Mouse (Mus musculus) kidney, adult 2 months (tissue): ENCODE results near the gene Grn. TPM values are rescaled to one million over a fixed set of nuclear protein-coding genes. Genes with fewer than 3 reads are reported as not detected.

ENCODE experiments used
- DNase-seq: peaks from one replicate; pipeline ENCODE4 v3.0.0; 2021
- H3K27ac ChIP-seq: fragments of 200-500 bp; 2 replicates; pipeline ENCODE4 v1.5.1; 2012; ENCODE audit warnings: low read depth, low read length, control low read depth, inconsistent platforms; ENCODE audit not compliant: insufficient read depth
- H3K27me3 ChIP-seq: fragments of 200-500 bp; replicated peaks from 2 replicates; pipeline ENCODE4 v1.6.1; 2012; ENCODE audit warnings: mild to moderate bottlenecking, moderate library complexity, low read length, inconsistent platforms; ENCODE audit not compliant: control insufficient read depth, insufficient read depth
- H3K36me3 ChIP-seq: fragments of 200-500 bp; 2 replicates; pipeline ENCODE4 v1.6.1; 2012; ENCODE audit warnings: mild to moderate bottlenecking, moderate library complexity, low read length, inconsistent platforms; ENCODE audit not compliant: control insufficient read depth, insufficient read depth
- H3K4me1 ChIP-seq: fragments of 200-500 bp; 2 replicates; pipeline ENCODE4 v1.6.1; 2011; ENCODE audit warnings: low read length; ENCODE audit not compliant: control insufficient read depth, insufficient read depth
- H3K4me3 ChIP-seq: fragments of 200-500 bp; 2 replicates; pipeline ENCODE4 v1.5.1; 2011; ENCODE audit warnings: mild to moderate bottlenecking, low read depth, low read length, control low read depth; ENCODE audit not compliant: insufficient read depth
- CTCF ChIP-seq: fragments of 200-500 bp; conservative IDR thresholded peaks from 2 replicates; pipeline ENCODE4 v1.5.1; 2011; ENCODE audit warnings: low read depth, mild to moderate bottlenecking, control low read depth, low read length, moderate library complexity, mixed read lengths; ENCODE audit not compliant: insufficient read depth, insufficient read length
- POLR2A ChIP-seq: fragments of 200-500 bp; IDR thresholded peaks from one replicate; pipeline ENCODE4 v1.6.1; 2011; ENCODE audit warnings: low read depth, low read length, control low read depth
- WGBS: fragments of 180-500 bp; shearing (Covaris S2); methylation state at CpG from one replicate; pipeline ENCODE4 v1.1.7; 2018; 5-methylcytosine and 5-hydroxymethylcytosine counted together
- polyA plus RNA-seq: library from polyadenylated mRNA; depleted of rRNA; stranded (reverse); fragments of >200 nt; gene quantifications from 2 replicates; pipeline ENCODE4 v1.2.3, GENCODE M21; 2012; rRNA removed

Grn gene
- polyA plus RNA-seq, 1 experiment = 195 TPM

GRCm38 (mm10) chr11:102469648-102470357 is 39.7 kb downstream of the Grn start, which contains the start of gene Itga2b:
Gene Itga2b, minus strand, starts transcription at chr11:102470122.
- H3K4me1 ChIP-seq = peaks cover 13% of the 10 kb centered on the region
- H3K4me3 ChIP-seq = no peak within 1 kb of the TSS
- no peaks in the 10 kb centered on the region for H3K27me3 ChIP-seq
- DNase-seq = no peak
- TF ChIP-seq POLR2A (no peak), CTCF (no peak)
- H3K36me3 ChIP-seq = no peaks in the 10 kb centered on the region
- no peak within 1 kb of the TSS for H3K27ac ChIP-seq
- 51% methylated on average over 11 of the region's 11 CpGs for WGBS

GRCm38 (mm10) chr11:102475027-102475426 is 44.9 kb downstream of the Grn start:
- H3K27ac ChIP-seq = no peak overlapping the region

GRCm38 (mm10) chr11:102478671-102479070 is 48.6 kb downstream of the Grn start:
- Histone ChIP-seq H3K4me1 (no peaks in the 10 kb centered on the region), H3K27me3 (no peaks in the 10 kb centered on the region), H3K36me3 (peaks cover 12% of the 10 kb centered on the region), H3K27ac (no peak overlapping the region), H3K4me3 (no peak overlapping the region)
- TF ChIP-seq CTCF (no peak), POLR2A (no peak)
- WGBS = 95% methylated on average over 3 of the region's 3 CpGs
- DNase-seq = no peak

More at GRCm38 (mm10) chr11:102475027-102475426, 44.9 kb downstream of the Grn start:
- H3K27me3 ChIP-seq = no peaks in the 10 kb centered on the region
- WGBS = 96% methylated on average over 3 of the region's 3 CpGs
- no peak overlapping the region for H3K4me3 ChIP-seq
- no peak for DNase-seq
- H3K36me3 ChIP-seq = peaks cover 2% of the 10 kb centered on the region; the same call in 1 of the 2 replicates
- no peaks in the 10 kb centered on the region for H3K4me1 ChIP-seq
- no peak for TF ChIP-seq POLR2A
- TF ChIP-seq CTCF = no peak

DNA sequence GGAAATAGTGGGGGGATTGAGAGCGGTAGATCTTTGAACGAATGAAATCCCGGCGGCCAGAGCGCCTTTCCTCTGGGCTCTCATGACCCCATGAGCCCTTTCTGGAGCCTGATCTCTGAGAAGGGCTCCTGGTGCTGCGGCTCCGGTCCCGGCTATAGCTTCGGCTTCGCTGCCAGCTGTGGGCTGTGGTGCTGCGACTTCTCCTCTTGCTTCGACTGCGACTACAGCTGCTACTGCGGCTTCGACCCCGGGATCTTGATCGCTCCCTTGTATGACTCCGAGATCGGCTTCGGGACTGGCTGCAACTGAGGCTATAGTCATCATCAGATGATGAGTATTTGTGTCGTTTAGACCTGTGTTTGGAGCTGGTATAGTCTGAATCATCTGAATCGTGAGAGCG is 49.5 kb downstream of the Grn start:
- peaks cover 12% of the 10 kb centered on the region for H3K36me3 ChIP-seq
- H3K27ac ChIP-seq = no peak overlapping the region
- WGBS = 95% methylated on average over 23 of the region's 23 CpGs
- H3K4me3 ChIP-seq = no peak overlapping the region
- no peak for DNase-seq
- TF ChIP-seq POLR2A (no peak), CTCF (no peak)
- H3K27me3 ChIP-seq = no peaks in the 10 kb centered on the region
- no peaks in the 10 kb centered on the region for H3K4me1 ChIP-seq

DNA sequence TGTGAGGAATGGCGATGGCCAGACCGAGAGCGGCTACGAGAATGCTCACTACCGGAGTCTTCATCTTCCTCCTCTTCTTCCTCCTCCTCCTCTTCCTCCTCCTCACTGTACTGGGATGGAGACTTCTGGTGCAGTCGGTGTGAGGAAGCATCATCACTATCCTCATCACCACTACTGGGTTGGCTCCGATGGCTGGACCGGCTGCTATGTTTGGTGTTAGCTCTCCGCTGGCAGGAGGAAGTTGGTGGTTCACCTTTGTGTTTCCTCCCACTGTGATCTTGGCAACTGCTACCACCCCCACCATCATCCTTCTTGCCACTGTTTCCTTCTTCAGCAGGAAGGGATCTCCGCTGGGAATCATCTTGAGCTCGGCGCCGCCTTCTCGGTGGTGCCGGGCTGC is 50.0 kb downstream of the Grn start:
- DNase-seq = no peak
- no peak overlapping the region for H3K4me3 ChIP-seq
- H3K36me3 ChIP-seq = peaks cover 12% of the 10 kb centered on the region
- no peak overlapping the region for H3K27ac ChIP-seq
- no peaks in the 10 kb centered on the region for H3K27me3 ChIP-seq
- H3K4me1 ChIP-seq = no peaks in the 10 kb centered on the region
- TF ChIP-seq CTCF = no peak
- no peak for TF ChIP-seq POLR2A
- 95% methylated on average over 15 of the region's 15 CpGs for WGBS

GRCm38 (mm10) chr11:102480897-102481296 is 50.8 kb downstream of the Grn start:
- H3K4me3 ChIP-seq = no peak overlapping the region
- no peaks in the 10 kb centered on the region for H3K27me3 ChIP-seq
- no peak overlapping the region for H3K27ac ChIP-seq
- DNase-seq = no peak
- TF ChIP-seq POLR2A (no peak), CTCF (peak; percentile 23; the same call in 1 of the 2 replicates)
- no peaks in the 10 kb centered on the region for H3K4me1 ChIP-seq
- WGBS = 94% methylated on average over 4 of the region's 4 CpGs
- H3K36me3 ChIP-seq = peaks cover 12% of the 10 kb centered on the region

DNA sequence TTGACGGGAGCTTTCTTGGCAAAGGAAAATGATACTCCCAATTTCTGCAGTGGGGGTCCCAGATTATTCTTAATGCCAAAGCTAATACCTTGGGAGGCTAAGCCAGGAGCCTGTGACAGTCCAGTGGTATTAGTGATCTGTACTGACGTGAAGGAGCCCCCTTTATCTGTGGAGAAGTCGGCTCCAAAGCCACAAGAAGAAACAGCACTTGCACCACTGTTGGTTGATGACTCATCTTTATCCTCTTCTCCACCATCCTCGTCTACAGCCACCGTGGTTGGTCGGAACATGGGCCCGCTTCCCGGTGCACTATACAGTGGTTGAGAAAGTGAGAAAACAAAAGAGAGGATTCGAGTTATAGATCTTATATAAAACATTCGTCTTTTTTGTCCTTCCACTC is 51.7 kb downstream of the Grn start:
- WGBS = 95% methylated on average over 10 of the region's 10 CpGs
- DNase-seq = no peak
- H3K27ac ChIP-seq = no peak overlapping the region
- TF ChIP-seq CTCF (no peak), POLR2A (no peak)
- peaks cover 12% of the 10 kb centered on the region for H3K36me3 ChIP-seq
- no peak overlapping the region for H3K4me3 ChIP-seq
- H3K27me3 ChIP-seq = no peaks in the 10 kb centered on the region
- H3K4me1 ChIP-seq = no peaks in the 10 kb centered on the region

Other genes with a start within 250 kb of the Grn start
- 33.0 and 39.6 TPM in 2 replicates for gene Lsm12, start 245.0 kb upstream of the Grn start, polyA plus RNA-seq
- 127 and 138 TPM in 2 replicates for gene G6pc3, start 240.7 kb upstream of the Grn start, polyA plus RNA-seq
- 69.2 TPM in 2 replicates for gene Hdac5, start 200.1 kb upstream of the Grn start, polyA plus RNA-seq
- gene BC030867, start 181.4 kb upstream of the Grn start, polyA plus RNA-seq = 0.41 and 0.81 TPM in 2 replicates
- 0.10 and 0.70 TPM in 2 replicates for gene Asb16, start 161.6 kb upstream of the Grn start, polyA plus RNA-seq
- gene Tmub2, start 145.4 kb upstream of the Grn start, polyA plus RNA-seq = 59.7 and 66.9 TPM in 2 replicates
- 28.0 TPM in 2 replicates for gene Atxn7l3, start 133.7 kb upstream of the Grn start, polyA plus RNA-seq
- gene Ubtf, start 110.6 kb upstream of the Grn start, polyA plus RNA-seq = 27.0 and 30.3 TPM in 2 replicates
- gene Slc4a1, start 64.1 kb upstream of the Grn start, polyA plus RNA-seq = 79.5 and 90.6 TPM in 2 replicates
- gene Rundc3a, start 36.9 kb upstream of the Grn start, polyA plus RNA-seq = 2.6 and 3.4 TPM in 2 replicates
- gene Slc25a39, start 22.4 kb upstream of the Grn start, polyA plus RNA-seq = 1,128 and 1,486 TPM in 2 replicates
- gene Fam171a2, start 17.4 kb downstream of the Grn start, polyA plus RNA-seq = 18.9 and 20.4 TPM in 2 replicates
- 14.9 and 16.0 TPM in 2 replicates for gene Itga2b, start 39.8 kb downstream of the Grn start, polyA plus RNA-seq
- gene Gpatch8, start 126.1 kb downstream of the Grn start, polyA plus RNA-seq = 11.6 and 12.4 TPM in 2 replicates
- 0.59 and 0.68 TPM in 2 replicates for gene Gm11627, start 149.1 kb downstream of the Grn start, polyA plus RNA-seq
- 8.5 and 12.2 TPM in 2 replicates for gene Fzd2, start 174.1 kb downstream of the Grn start, polyA plus RNA-seq
- not detected in 2 replicates for gene Meioc, start 233.4 kb downstream of the Grn start, polyA plus RNA-seq